23 mouse cellular contexts compared by ENCODE assay signal in the genomic region with DNA sequence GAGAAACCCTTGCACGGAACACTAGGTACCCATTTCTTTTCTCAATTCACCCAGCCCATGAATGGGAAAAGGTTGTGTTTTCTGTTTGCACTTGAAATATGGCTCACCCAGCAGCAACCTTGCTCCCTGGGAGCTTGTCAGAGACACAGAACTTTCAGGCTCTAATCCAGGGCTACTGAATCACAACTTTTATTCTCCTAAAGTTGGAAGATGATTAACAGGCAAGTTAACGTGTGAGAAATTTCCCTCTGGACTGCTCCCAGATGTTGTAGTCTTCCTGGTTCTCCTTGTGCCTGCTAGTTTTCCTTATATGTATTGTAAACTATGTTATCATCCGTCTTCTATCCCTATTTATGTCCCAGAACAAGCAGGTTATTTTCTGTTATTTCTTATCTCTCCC.
"Had no signal": no experiment of that assay in that cellular context is flagged by ENCODE, and none has a peak within 500 bp of the region (broad histone marks: within the 10 kb centered on the region; RNA-seq: fewer than 3 reads in every experiment).

No protein-coding gene starts in this region.

- DNase-seq: gastrocnemius, adult 2 months; gastrocnemius, postnatal 10 days; gastrocnemius, postnatal 25 days; heart, adult 18-20 months; heart, postnatal 14 days; heart, postnatal 36 days; kidney, adult 18-20 months; kidney, postnatal 25 days; layer of hippocampus, postnatal 36 days; left cerebral cortex, postnatal 4 days; lung, adult 18-20 months had no signal

- H3K9me3 ChIP-seq: heart, embryonic 10.5 days; heart, embryonic 13.5 days; heart, embryonic 15.5 days; hindbrain, embryonic 13.5 days; hindbrain, embryonic 15.5 days; kidney, embryonic 15.5 days; limb, embryonic 13.5 days; limb, embryonic 15.5 days; liver, embryonic 12.5 days had no signal

- H3K4me3 ChIP-seq: gastrocnemius, adult 2 months; heart, embryonic 10.5 days; heart, embryonic 13.5 days; heart, embryonic 15.5 days; hindbrain, embryonic 13.5 days; hindbrain, embryonic 15.5 days; kidney, embryonic 15.5 days; limb, embryonic 13.5 days; limb, embryonic 15.5 days; liver, embryonic 12.5 days had no signal

- H3K4me1 ChIP-seq: heart, embryonic 10.5 days; heart, embryonic 13.5 days; heart, embryonic 15.5 days; hindbrain, embryonic 13.5 days; hindbrain, embryonic 15.5 days; kidney, embryonic 15.5 days; limb, embryonic 13.5 days; limb, embryonic 15.5 days; liver, embryonic 12.5 days had no signal

- H3K27ac ChIP-seq: gastrocnemius, adult 2 months; heart, embryonic 10.5 days; heart, embryonic 13.5 days; heart, embryonic 15.5 days; hindbrain, embryonic 13.5 days; hindbrain, embryonic 15.5 days; hindbrain, postnatal 0 days; kidney, embryonic 15.5 days; limb, embryonic 13.5 days; limb, embryonic 15.5 days; liver, embryonic 12.5 days; liver, embryonic 14.5 days had no signal

- H3K27me3 ChIP-seq: heart, embryonic 13.5 days; heart, embryonic 15.5 days; hindbrain, embryonic 13.5 days; hindbrain, embryonic 15.5 days; kidney, embryonic 15.5 days; limb, embryonic 13.5 days; limb, embryonic 15.5 days; liver, embryonic 12.5 days had no signal

- ATAC-seq: hindbrain, postnatal 0 days; intestine, embryonic 16.5 days; liver, embryonic 12.5 days had no signal

- H3K9ac ChIP-seq: heart, embryonic 13.5 days; heart, embryonic 15.5 days; hindbrain, embryonic 13.5 days; hindbrain, embryonic 15.5 days; kidney, embryonic 15.5 days; limb, embryonic 13.5 days; limb, embryonic 15.5 days; liver, embryonic 12.5 days; liver, embryonic 14.5 days had no signal

- H3K4me2 ChIP-seq: heart, embryonic 13.5 days; heart, embryonic 15.5 days; hindbrain, embryonic 13.5 days; hindbrain, embryonic 15.5 days; kidney, embryonic 15.5 days; limb, embryonic 13.5 days; limb, embryonic 15.5 days; liver, embryonic 12.5 days had no signal

- H3K36me3 ChIP-seq: heart, embryonic 10.5 days; heart, embryonic 13.5 days; heart, embryonic 15.5 days; hindbrain, embryonic 13.5 days; hindbrain, embryonic 15.5 days; kidney, embryonic 15.5 days; limb, embryonic 13.5 days; limb, embryonic 15.5 days; liver, embryonic 12.5 days had no signal
